Mouse (Mus musculus): ENCODE measurements at regions not wholly inside any gene's neighbourhood (a gene's known extent, or its start where the extent isn't known, plus 50 kb on each side); places are given as distances from the start of the nearest gene placed in this dataset.

DNA sequence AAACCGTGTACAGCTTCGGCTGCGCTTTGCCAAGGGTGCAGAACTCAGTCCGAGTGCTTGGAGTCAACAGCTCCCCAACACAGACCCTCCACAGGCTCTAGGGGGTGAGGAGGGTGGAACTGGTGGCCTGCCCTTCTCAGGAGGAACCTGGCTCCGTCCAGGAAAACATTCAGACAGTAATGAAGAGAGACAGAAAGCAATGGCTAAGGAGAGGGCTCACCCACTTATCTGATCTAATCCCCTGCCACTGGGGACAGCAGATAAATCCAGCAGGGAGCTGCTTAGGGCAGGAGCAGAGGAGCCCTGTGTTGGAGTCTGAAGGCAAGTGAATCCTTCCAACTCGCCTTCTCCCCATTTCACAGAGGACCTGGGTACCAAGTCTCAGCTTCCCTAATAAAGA, 292.3 kb upstream of the Mki67 start:
- TF ChIP-seq E2F4 (IDR thresholded peaks at IDR 0.05; ENCODE audit: insufficient read depth) = no peak
- no peak for TF ChIP-seq POLR2A (IDR thresholded peaks at IDR 0.05; ENCODE audit: insufficient read length, low read depth)
- TF ChIP-seq SRF (IDR thresholded peaks at IDR 0.05; ENCODE audit: control insufficient read depth, insufficient read length, low read depth) = no peak
- TF ChIP-seq MYOG (IDR thresholded peaks at IDR 0.05; ENCODE audit: control insufficient read depth in 1 of 3, insufficient read depth in 1 of 3, insufficient read length in 2 of 3, low read depth in 2 of 3) = no peak
- TF ChIP-seq USF1 (IDR thresholded peaks at IDR 0.05; ENCODE audit: low read depth) = no peak
- no peak for TF ChIP-seq TCF12 (IDR thresholded peaks at IDR 0.05; ENCODE audit: insufficient read depth, poor library complexity, severe bottlenecking)

Measured in myocyte (in vitro differentiated cells).